In the genomic region with DNA sequence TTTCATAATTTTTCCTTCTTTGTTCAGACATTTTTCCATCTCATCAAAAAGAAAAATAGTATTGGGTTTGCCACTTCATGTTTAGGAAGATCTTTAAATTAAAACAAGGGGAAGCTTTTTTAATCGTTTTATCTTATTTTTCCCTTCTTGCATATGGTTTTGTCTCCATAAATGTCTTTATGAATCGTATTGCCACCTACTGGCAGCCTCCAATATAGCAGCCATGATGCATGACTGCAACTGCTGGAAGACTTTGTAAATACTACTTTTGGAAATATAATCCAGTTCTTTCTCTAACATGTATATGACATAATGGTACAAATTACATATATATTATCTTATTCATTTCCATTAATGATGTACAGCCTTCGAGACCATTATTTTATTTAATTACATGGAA, we compare ENCODE assay signal across 8 mouse cellular contexts.
A peak's percentile ranks its signal among the peaks of the same experiment; 100 is the strongest.
DNase-seq lines count a peak whose midpoint lies in the region; ATAC-seq lines count a peak whose summit lies in the region.

No protein-coding gene starts in this region.

- no peaks in the 10 kb centered on the region for H3K4me1 ChIP-seq in kidney, embryonic 14.5 days (ENCODE audit: control insufficient read depth, insufficient read depth, low read length)
- H3K4me1 ChIP-seq in neural tube, embryonic 11.5 days (ENCODE audit: control insufficient read depth, insufficient read depth, low read length): no peaks in the 10 kb centered on the region

- no peak overlapping the region for H3K4me3 ChIP-seq in kidney, embryonic 14.5 days (ENCODE audit: low read length)
- H3K4me3 ChIP-seq in neural tube, embryonic 11.5 days (ENCODE audit: low read depth, low read length): no peak overlapping the region

- no peaks in the 10 kb centered on the region for H3K36me3 ChIP-seq in kidney, embryonic 14.5 days (ENCODE audit: control insufficient read depth, insufficient read depth, low read length)
- H3K36me3 ChIP-seq in neural tube, embryonic 11.5 days (ENCODE audit: control insufficient read depth, insufficient read depth, low read length): no peaks in the 10 kb centered on the region

- H3K27me3 ChIP-seq in kidney, embryonic 14.5 days (ENCODE audit: control insufficient read depth, insufficient read depth, low read length): no peaks in the 10 kb centered on the region
- H3K27me3 ChIP-seq in neural tube, embryonic 11.5 days (ENCODE audit: control insufficient read depth, insufficient read depth, low read length): no peaks in the 10 kb centered on the region

- no peak overlapping the region for H3K9ac ChIP-seq in kidney, embryonic 14.5 days (ENCODE audit: low read depth, low read length)
- H3K9ac ChIP-seq in neural tube, embryonic 11.5 days (ENCODE audit: low read length): no peak overlapping the region

- no peak overlapping the region for H3K4me2 ChIP-seq in kidney, embryonic 14.5 days (replicated peaks; ENCODE audit: low read depth, low read length)
- H3K4me2 ChIP-seq in neural tube, embryonic 11.5 days (ENCODE audit: low read depth): no peak overlapping the region

- 22% methylated on average over 3 of the region's 3 CpGs for WGBS in kidney, embryonic 14.5 days
- WGBS in neural tube, embryonic 11.5 days: 31% methylated on average over 3 of the region's 3 CpGs

- DNase-seq in kidney, adult 11 months: peak; percentile 9
- DNase-seq in NIH3T3 (ENCODE audit: low read depth): peak; percentile 80
- DNase-seq in cerebellum, postnatal 14 days: peak; percentile 82 to 86
- DNase-seq in heart, postnatal 4 days: peak; percentile 78
- DNase-seq in left cerebral cortex, adult 8-10 months (ENCODE audit: low spot score in 2 of 2): peak; percentile 18 to 25
- peak; percentile 73 for DNase-seq in neural tube, embryonic 11.5 days (ENCODE audit: low spot score)
- peak; percentile 51 to 57 for DNase-seq in urinary bladder, postnatal 36 days (ENCODE audit: low spot score in 2 of 2)

- H3K27ac ChIP-seq in kidney, embryonic 14.5 days (ENCODE audit: low read depth, low read length): no peak overlapping the region
- H3K27ac ChIP-seq in neural tube, embryonic 11.5 days (ENCODE audit: low read depth, low read length): no peak overlapping the region

- H3K9me3 ChIP-seq in kidney, embryonic 14.5 days (ENCODE audit: control insufficient read depth, low read length): no peaks in the 10 kb centered on the region
- no peaks in the 10 kb centered on the region for H3K9me3 ChIP-seq in neural tube, embryonic 11.5 days (ENCODE audit: control insufficient read depth, low read length)

- ATAC-seq in kidney, embryonic 14.5 days (ENCODE audit: low FRiP score, low TSS enrichment): no peak
- no peak for ATAC-seq in neural tube, embryonic 11.5 days (ENCODE audit: insufficient read depth, low FRiP score, low TSS enrichment)

Comparison
In these comparisons a context has a peak if more than half of its experiments do, and no peak if none do; other contexts are left out.
1. DNase-seq: peak in every context shown above with its lines; median percentile 84 in cerebellum, postnatal 14 days; 80 in NIH3T3; 78 in heart, postnatal 4 days; 73 in neural tube, embryonic 11.5 days; 54 in urinary bladder, postnatal 36 days; 22 in left cerebral cortex, adult 8-10 months; 9 in kidney, adult 11 months.